25 mouse cellular contexts compared by ENCODE assay signal in genomic region chr8:29961322-29961721, GRCm38 (mm10).
"Had no signal": no experiment of that assay in that cellular context is flagged by ENCODE, and none has a peak within 500 bp of the region (broad histone marks: within the 10 kb centered on the region; RNA-seq: fewer than 3 reads in every experiment).

No protein-coding gene starts in this region.

- DNase-seq: gastrocnemius, postnatal 14 days; gastrocnemius, postnatal 36 days; heart, adult 11 months; heart, adult 2 months; heart, postnatal 14 days; heart, postnatal 36 days; kidney, adult 11 months; kidney, adult 2 months; kidney, adult 9 months; kidney, postnatal 14 days; kidney, postnatal 36 days; left cerebral cortex, postnatal 4 days had no signal

- H3K9ac ChIP-seq: heart, embryonic 13.5 days; heart, embryonic 15.5 days; hindbrain, embryonic 13.5 days; hindbrain, embryonic 15.5 days; kidney, embryonic 15.5 days; limb, embryonic 13.5 days; limb, embryonic 15.5 days; liver, embryonic 12.5 days; liver, embryonic 14.5 days had no signal

- H3K36me3 ChIP-seq: heart, embryonic 13.5 days; heart, embryonic 15.5 days; hindbrain, embryonic 13.5 days; hindbrain, embryonic 15.5 days; kidney, embryonic 15.5 days; limb, embryonic 13.5 days; limb, embryonic 15.5 days; liver, embryonic 12.5 days had no signal

- H3K4me1 ChIP-seq: heart, embryonic 13.5 days; heart, embryonic 15.5 days; hindbrain, embryonic 13.5 days; hindbrain, embryonic 15.5 days; kidney, embryonic 15.5 days; limb, embryonic 13.5 days; limb, embryonic 15.5 days; liver, embryonic 12.5 days had no signal

- H3K4me3 ChIP-seq: heart, adult 2 months; heart, embryonic 13.5 days; heart, embryonic 15.5 days; hindbrain, embryonic 13.5 days; hindbrain, embryonic 15.5 days; kidney, embryonic 15.5 days; limb, embryonic 13.5 days; limb, embryonic 15.5 days; liver, embryonic 12.5 days had no signal

- H3K27me3 ChIP-seq: heart, embryonic 13.5 days; heart, embryonic 15.5 days; hindbrain, embryonic 13.5 days; hindbrain, embryonic 15.5 days; kidney, embryonic 15.5 days; limb, embryonic 13.5 days; limb, embryonic 15.5 days; liver, embryonic 12.5 days had no signal

- H3K27ac ChIP-seq: heart, adult 2 months; heart, embryonic 13.5 days; heart, embryonic 15.5 days; hindbrain, embryonic 13.5 days; hindbrain, embryonic 15.5 days; hindbrain, postnatal 0 days; kidney, embryonic 15.5 days; kidney, postnatal 0 days; limb, embryonic 13.5 days; limb, embryonic 15.5 days; liver, embryonic 12.5 days; liver, embryonic 14.5 days had no signal

- H3K4me2 ChIP-seq: heart, embryonic 11.5 days; heart, embryonic 13.5 days; heart, embryonic 15.5 days; hindbrain, embryonic 13.5 days; hindbrain, embryonic 15.5 days; kidney, embryonic 15.5 days; limb, embryonic 13.5 days; limb, embryonic 15.5 days; liver, embryonic 12.5 days had no signal

- ATAC-seq: hindbrain, postnatal 0 days; intestine, embryonic 16.5 days; liver, embryonic 12.5 days had no signal

- H3K9me3 ChIP-seq: heart, embryonic 13.5 days; heart, embryonic 15.5 days; hindbrain, embryonic 13.5 days; hindbrain, embryonic 15.5 days; kidney, embryonic 15.5 days; limb, embryonic 13.5 days; limb, embryonic 15.5 days; liver, embryonic 12.5 days had no signal
